In genomic region chr5:115568681-115569080, GRCm38 (mm10) we compare ENCODE assay signal across 11 mouse cellular contexts. TPM values are rescaled to one million over a fixed set of nuclear protein-coding genes. Genes with fewer than 3 reads are reported as not detected.
DNase-seq lines count a peak whose midpoint lies in the region; ATAC-seq and TF ChIP-seq lines count a peak whose summit lies in the region.
"Had no signal": no experiment of that assay in that cellular context is flagged by ENCODE, and none has a peak within 500 bp of the region (broad histone marks: within the 10 kb centered on the region; RNA-seq: fewer than 3 reads in every experiment).

No protein-coding gene starts in this region.

- H3K4me1 ChIP-seq in heart, postnatal 0 days (ENCODE audit: control insufficient read depth, insufficient read depth), result peaks cover 16% of the 10 kb centered on the region
- H3K4me1 ChIP-seq in brown adipose tissue, adult 24 weeks (ENCODE audit: control insufficient read depth, insufficient read depth, insufficient read length, low read length), result peaks cover 15% of the 10 kb centered on the region
- H3K4me1 ChIP-seq in liver, embryonic 15.5 days (replicated peaks), result peaks cover 52% of the 10 kb centered on the region

- no peaks in the 10 kb centered on the region for H3K9me3 ChIP-seq in heart, postnatal 0 days (replicated peaks; ENCODE audit: control insufficient read depth, low read length)
- no peaks in the 10 kb centered on the region for H3K9me3 ChIP-seq in liver, embryonic 15.5 days (replicated peaks)
- H3K9me3 ChIP-seq: embryonic facial prominence, embryonic 15.5 days had no signal

- intact Hi-C loops in heart, postnatal 10 days (cut with DNase I), result no loop called here
- intact Hi-C loops in left cerebral cortex, postnatal 25 days (cut with DNase I), result no loop called here

- H3K4me3 ChIP-seq in heart, postnatal 0 days (ENCODE audit: low read depth, low read length), result no peak overlapping the region
- H3K4me3 ChIP-seq in brown adipose tissue, adult 24 weeks (ENCODE audit: insufficient read depth, low read depth, low read length), result no peak overlapping the region
- no peak overlapping the region for H3K4me3 ChIP-seq in liver, embryonic 15.5 days (replicated peaks)
- H3K4me3 ChIP-seq: embryonic facial prominence, embryonic 15.5 days; layer of hippocampus, adult 2 months had no signal

- no peak for DNase-seq in heart, postnatal 0 days (ENCODE audit: low spot score)
- no peak for DNase-seq in heart, postnatal 10 days
- DNase-seq in kidney, adult 8-10 months, result peak; percentile 57 to 68
- no peak for DNase-seq in urinary bladder, postnatal 25 days (ENCODE audit: low spot score)
- DNase-seq in frontal cortex, adult 2 months (ENCODE audit: extremely low spot score in 1 of 2, low spot score in 1 of 2), result no peak
- DNase-seq in left cerebral cortex, postnatal 25 days (ENCODE audit: low spot score in 2 of 2), result no peak
- DNase-seq: gastrocnemius, postnatal 36 days had no signal

- no peaks in the 10 kb centered on the region for H3K27me3 ChIP-seq in heart, postnatal 0 days (ENCODE audit: control insufficient read depth, insufficient read depth, low read length)
- no peaks in the 10 kb centered on the region for H3K27me3 ChIP-seq in liver, embryonic 15.5 days
- H3K27me3 ChIP-seq: embryonic facial prominence, embryonic 15.5 days had no signal

- H3K36me3 ChIP-seq in heart, postnatal 0 days (replicated peaks; ENCODE audit: control insufficient read depth, insufficient read depth, low read length), result peaks cover 22% of the 10 kb centered on the region
- peaks cover 28% of the 10 kb centered on the region for H3K36me3 ChIP-seq in liver, embryonic 15.5 days (replicated peaks)

- no peak for TF ChIP-seq CTCF in heart, postnatal 0 days (IDR thresholded peaks at IDR 0.05; ENCODE audit: low read depth)

- no peak for ATAC-seq in heart, postnatal 0 days (ENCODE audit: insufficient read depth, low read depth)
- no peak for ATAC-seq in liver, embryonic 15.5 days (ENCODE audit: insufficient read depth)

- no peak overlapping the region for H3K4me2 ChIP-seq in heart, postnatal 0 days (ENCODE audit: low read depth, low read length)
- 0 out of 2 replicates have a peak overlapping the region, but pooled peaks have one; percentile 20 for H3K4me2 ChIP-seq in liver, embryonic 15.5 days
- H3K4me2 ChIP-seq: embryonic facial prominence, embryonic 15.5 days had no signal

- TF ChIP-seq EP300 in heart, postnatal 0 days (IDR thresholded peaks at IDR 0.05; ENCODE audit: low read depth), result no peak

- WGBS in heart, postnatal 0 days, result 52% methylated on average over 10 of the region's 10 CpGs
- WGBS in liver, embryonic 15.5 days (ENCODE audit: insufficient replicate concordance), result 72% methylated on average over 10 of the region's 10 CpGs

- H3K9ac ChIP-seq in heart, postnatal 0 days (replicated peaks; ENCODE audit: low read depth, low read length), result no peak overlapping the region
- H3K9ac ChIP-seq in liver, embryonic 15.5 days, result no peak overlapping the region
- H3K9ac ChIP-seq: embryonic facial prominence, embryonic 15.5 days had no signal

- peak overlapping the region; percentile 53 for H3K27ac ChIP-seq in heart, postnatal 0 days (ENCODE audit: low read depth)
- H3K27ac ChIP-seq in brown adipose tissue, adult 24 weeks (replicated peaks; ENCODE audit: low read depth, low read length), result peak overlapping the region; percentile 17
- H3K27ac ChIP-seq in liver, embryonic 15.5 days (replicated peaks), result peak overlapping the region; percentile 61

RNA-seq across cellular contexts. Expression of gene Gcn1l1, which starts 3.6 kb away (rescaled TPM):
- total RNA-seq in heart, postnatal 0 days (2014; rRNA removed; ENCODE audit: low replicate concordance), result 38.3 and 42.8 TPM in 2 replicates
- 12.9 and 13.6 TPM in 2 replicates for polyA plus RNA-seq in heart, postnatal 0 days (2015; fragmentation: Nextera tagmentation; extraction: Ambion mirVana)
- 10 to 100 TPM; 47.2 to 51.7 TPM for total RNA-seq in heart, postnatal 10 days (2021)
- polyA plus RNA-seq in brown adipose tissue, adult 24 weeks (2012; ENCODE audit: insufficient read depth, insufficient read length, missing spikeins), result 9.9 and 15.0 TPM in 2 replicates
- 15.0 and 17.3 TPM in 2 replicates for polyA plus RNA-seq in liver, embryonic 15.5 days (2015; fragmentation: Nextera tagmentation; extraction: Ambion mirVana)
- polyA plus RNA-seq in frontal cortex, adult 2 months (2012; rRNA removed), result 37.6 and 38.2 TPM in 2 replicates
- 10 to 100 TPM; 61.4 to 75.7 TPM for total RNA-seq in left cerebral cortex, postnatal 25 days (2021)

RNA-seq across cellular contexts. Expression of gene Rplp0, which starts 9.4 kb away (rescaled TPM):
- 2,397 and 2,522 TPM in 2 replicates for total RNA-seq in heart, postnatal 0 days (2014; rRNA removed; ENCODE audit: low replicate concordance)
- polyA plus RNA-seq in heart, postnatal 0 days (2015; fragmentation: Nextera tagmentation; extraction: Ambion mirVana), result 877 and 933 TPM in 2 replicates
- total RNA-seq in heart, postnatal 10 days (2021), result 100 to 1,000 TPM; 788 to 793 TPM
- 575 and 685 TPM in 2 replicates for polyA plus RNA-seq in brown adipose tissue, adult 24 weeks (2012; ENCODE audit: insufficient read depth, insufficient read length, missing spikeins)
- polyA plus RNA-seq in liver, embryonic 15.5 days (2015; fragmentation: Nextera tagmentation; extraction: Ambion mirVana), result 1,028 and 1,078 TPM in 2 replicates
- 543 and 568 TPM in 2 replicates for polyA plus RNA-seq in frontal cortex, adult 2 months (2012; rRNA removed)
- 100 to 1,000 TPM; 208 to 218 TPM for total RNA-seq in left cerebral cortex, postnatal 25 days (2021)

Comparison
In these comparisons a context has a peak if more than half of its experiments do, and no peak if none do; other contexts are left out.
1. DNase-seq: peak in kidney, adult 8-10 months (2 of 2); none in heart, postnatal 0 days (single experiment), heart, postnatal 10 days (0 of 2), urinary bladder, postnatal 25 days (single experiment), frontal cortex, adult 2 months (0 of 2) and left cerebral cortex, postnatal 25 days (0 of 2).
2. Peak in every context shown above with its lines, with median percentiles within 50 percentile points of each other: H3K27ac ChIP-seq.